Mouse (Mus musculus): Measurements from ENCODE around the gene Terb1. TPM values are rescaled to one million over a fixed set of nuclear protein-coding genes. Genes with fewer than 3 reads are reported as not detected.

Gene Terb1
- polyA plus RNA-seq, 1 experiment, result not detected

- no peak overlapping the region for H3K4me3 ChIP-seq (ENCODE audit: insufficient read depth, low read depth, low read length)
- DNase-seq, result no peak
- no peak overlapping the region for H3K27ac ChIP-seq (ENCODE audit: insufficient read depth, low read depth, low read length)
- TF ChIP-seq CTCF (conservative IDR thresholded peaks at IDR 0.05; ENCODE audit: insufficient read depth, insufficient read length, low read depth, low read length), result no peak
- no peaks in the 10 kb centered on the region for H3K27me3 ChIP-seq (replicated peaks; ENCODE audit: control insufficient read depth, insufficient read depth, low read length)
- H3K4me1 ChIP-seq (ENCODE audit: control insufficient read depth, insufficient read depth, low read length), result no peaks in the 10 kb centered on the region
- 59% methylated on average over 4 of the region's 4 CpGs for WGBS
- no peaks in the 10 kb centered on the region for H3K36me3 ChIP-seq (ENCODE audit: control insufficient read depth, insufficient read depth, low read length)
These were observed 95.9 kb downstream of the Terb1 start for GRCm38 (mm10) chr8:104413770-104414169.

GRCm38 (mm10) chr8:104412805-104413532 lies 96.7 kb downstream of the Terb1 start:
- Histone ChIP-seq H3K27ac (ENCODE audit: insufficient read depth, low read depth, low read length) (no peak overlapping the region), H3K4me3 (ENCODE audit: insufficient read depth, low read depth, low read length) (no peak overlapping the region), H3K4me1 (ENCODE audit: control insufficient read depth, insufficient read depth, low read length) (no peaks in the 10 kb centered on the region), H3K27me3 (replicated peaks; ENCODE audit: control insufficient read depth, insufficient read depth, low read length) (no peaks in the 10 kb centered on the region), H3K36me3 (ENCODE audit: control insufficient read depth, insufficient read depth, low read length) (no peaks in the 10 kb centered on the region)
- 38% methylated on average over 7 of the region's 7 CpGs for WGBS
- DNase-seq, result peak; percentile 35
- TF ChIP-seq CTCF (conservative IDR thresholded peaks at IDR 0.05; ENCODE audit: insufficient read depth, insufficient read length, low read depth, low read length) (no peak), POLR2A (IDR thresholded peaks at IDR 0.05; ENCODE audit: low read depth, low read length) (no peak)

DNA sequence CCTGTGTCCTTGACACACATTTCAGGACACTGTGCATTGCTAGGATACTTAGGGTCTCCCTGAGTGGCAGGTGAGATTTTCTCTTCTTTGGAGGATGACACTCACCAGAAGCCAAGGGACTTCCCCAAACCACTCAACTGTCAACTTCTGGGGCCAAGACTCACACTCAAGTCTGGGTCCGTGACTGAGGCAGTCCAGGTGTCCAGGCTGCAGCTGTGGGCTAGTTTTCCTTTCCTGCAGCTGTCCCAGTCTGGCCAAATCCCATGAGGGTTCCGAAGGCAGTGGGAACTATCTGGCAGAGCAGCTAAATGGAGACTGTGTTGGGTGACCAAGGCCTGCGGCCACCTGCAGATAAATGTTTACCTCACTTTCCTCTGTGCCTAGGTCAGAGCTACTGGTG lies 97.7 kb downstream of the Terb1 start:
- WGBS, result 82% methylated on average over 3 of the region's 3 CpGs
- H3K4me3 ChIP-seq (ENCODE audit: insufficient read depth, low read depth, low read length), result no peak overlapping the region

DNA sequence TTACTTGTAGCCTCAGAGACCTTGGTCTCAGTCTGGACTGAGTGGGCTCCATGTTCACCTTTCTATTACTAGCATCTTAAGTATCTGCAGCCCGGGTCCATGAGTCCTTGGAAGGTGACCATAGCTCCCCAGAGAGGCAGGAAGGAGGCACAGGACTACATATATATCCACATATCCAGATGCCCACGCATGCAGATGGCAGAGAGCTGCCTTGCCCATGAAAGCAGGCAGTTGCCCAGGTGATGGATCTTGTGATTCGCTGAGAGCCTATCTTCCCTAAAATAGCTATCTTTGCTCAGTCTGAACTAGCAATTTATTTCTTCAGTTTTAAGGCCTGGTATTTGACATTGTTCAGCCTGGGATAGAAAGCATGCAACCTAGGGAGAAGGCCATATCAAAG lies 98.2 kb downstream of the Terb1 start:
- Histone ChIP-seq H3K4me1 (ENCODE audit: control insufficient read depth, insufficient read depth, low read length) (no peaks in the 10 kb centered on the region), H3K4me3 (ENCODE audit: insufficient read depth, low read depth, low read length) (no peak overlapping the region), H3K27me3 (replicated peaks; ENCODE audit: control insufficient read depth, insufficient read depth, low read length) (no peaks in the 10 kb centered on the region), H3K27ac (ENCODE audit: insufficient read depth, low read depth, low read length) (no peak overlapping the region), H3K36me3 (ENCODE audit: control insufficient read depth, insufficient read depth, low read length) (no peaks in the 10 kb centered on the region)
- 92% methylated on average over 3 of the region's 3 CpGs for WGBS
- DNase-seq, result no peak
- TF ChIP-seq POLR2A (IDR thresholded peaks at IDR 0.05; ENCODE audit: low read depth, low read length) (no peak), CTCF (conservative IDR thresholded peaks at IDR 0.05; ENCODE audit: insufficient read depth, insufficient read length, low read depth, low read length) (no peak)

More for the DNA sequence above, 97.7 kb downstream of the Terb1 start:
- Histone ChIP-seq H3K27ac (ENCODE audit: insufficient read depth, low read depth, low read length) (no peak overlapping the region), H3K36me3 (ENCODE audit: control insufficient read depth, insufficient read depth, low read length) (no peaks in the 10 kb centered on the region), H3K4me1 (ENCODE audit: control insufficient read depth, insufficient read depth, low read length) (no peaks in the 10 kb centered on the region), H3K27me3 (replicated peaks; ENCODE audit: control insufficient read depth, insufficient read depth, low read length) (no peaks in the 10 kb centered on the region)
- DNase-seq, result no peak
- no peak for TF ChIP-seq POLR2A (IDR thresholded peaks at IDR 0.05; ENCODE audit: low read depth, low read length)
- TF ChIP-seq CTCF (conservative IDR thresholded peaks at IDR 0.05; ENCODE audit: insufficient read depth, insufficient read length, low read depth, low read length), result no peak

- no peak for DNase-seq
- Histone ChIP-seq H3K36me3 (ENCODE audit: control insufficient read depth, insufficient read depth, low read length) (no peaks in the 10 kb centered on the region), H3K4me3 (ENCODE audit: insufficient read depth, low read depth, low read length) (no peak overlapping the region), H3K27ac (ENCODE audit: insufficient read depth, low read depth, low read length) (no peak overlapping the region), H3K4me1 (ENCODE audit: control insufficient read depth, insufficient read depth, low read length) (no peaks in the 10 kb centered on the region; the same call in 1 of the 2 replicates), H3K27me3 (replicated peaks; ENCODE audit: control insufficient read depth, insufficient read depth, low read length) (no peaks in the 10 kb centered on the region)
- 75% methylated on average over 7 of the region's 7 CpGs for WGBS
- TF ChIP-seq CTCF (conservative IDR thresholded peaks at IDR 0.05; ENCODE audit: insufficient read depth, insufficient read length, low read depth, low read length) (no peak), POLR2A (IDR thresholded peaks at IDR 0.05; ENCODE audit: low read depth, low read length) (no peak)
These were observed 99.0 kb downstream of the Terb1 start for GRCm38 (mm10) chr8:104410628-104411273.

DNA sequence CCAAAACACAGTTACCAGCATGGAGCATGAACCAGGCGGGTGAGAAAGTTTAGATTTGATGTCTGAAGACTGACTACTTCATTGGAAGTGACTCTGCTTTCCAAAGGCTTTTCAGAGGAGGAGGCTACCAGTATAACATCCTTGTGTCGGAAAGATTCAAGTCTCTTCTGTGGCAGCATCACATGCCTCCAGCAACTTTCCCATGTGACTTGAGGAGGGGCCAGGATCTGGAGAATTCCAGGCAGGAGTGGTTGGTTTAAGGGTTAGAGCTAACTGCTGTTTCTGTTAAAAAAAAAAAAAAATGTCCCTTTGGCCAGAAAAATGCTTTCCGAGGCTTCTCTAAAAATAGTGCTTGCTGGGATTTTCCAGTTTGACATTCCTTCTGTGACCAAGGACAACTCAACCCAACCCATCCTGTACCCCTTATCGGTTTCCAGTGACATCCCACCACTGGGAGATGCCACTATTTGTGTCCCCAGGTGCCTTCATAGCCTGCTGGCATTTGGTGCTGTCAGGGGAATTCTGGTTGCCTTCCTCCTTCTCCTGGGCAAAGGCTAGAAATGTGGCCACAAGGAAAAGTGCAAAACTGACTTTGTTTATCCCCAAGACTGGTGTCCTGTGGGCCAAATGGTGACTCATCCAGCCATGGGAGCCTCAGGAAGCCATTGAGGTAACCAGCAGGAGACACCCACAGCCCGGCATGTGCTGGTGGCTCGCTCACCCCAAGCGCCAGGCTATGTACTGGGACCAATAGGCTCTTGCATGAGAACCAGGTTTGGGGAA lies 101.2 kb downstream of the Terb1 start:
- H3K4me1 ChIP-seq (ENCODE audit: control insufficient read depth, insufficient read depth, low read length), result peaks cover 4% of the 10 kb centered on the region
- no peak overlapping the region for H3K4me3 ChIP-seq (ENCODE audit: insufficient read depth, low read depth, low read length)
- peak overlapping the region; percentile 47 for H3K27ac ChIP-seq (ENCODE audit: insufficient read depth, low read depth, low read length)
- TF ChIP-seq CTCF (conservative IDR thresholded peaks at IDR 0.05; ENCODE audit: insufficient read depth, insufficient read length, low read depth, low read length) (no peak), POLR2A (IDR thresholded peaks at IDR 0.05; ENCODE audit: low read depth, low read length) (no peak)
- H3K36me3 ChIP-seq (ENCODE audit: control insufficient read depth, insufficient read depth, low read length), result no peaks in the 10 kb centered on the region
- H3K27me3 ChIP-seq (replicated peaks; ENCODE audit: control insufficient read depth, insufficient read depth, low read length), result no peaks in the 10 kb centered on the region
- 73% methylated on average over 7 of the region's 7 CpGs for WGBS
- peak; percentile 25 for DNase-seq

Measured in kidney, adult 2 months (tissue).